Mouse (Mus musculus): ENCODE data around the gene Stk33.
"Not testable (repeated sequence)": the region's sequence is repeated elsewhere in the genome, so short reads cannot be mapped to it uniquely, and the experiment has no call there.

Stk33 gene

DNA sequence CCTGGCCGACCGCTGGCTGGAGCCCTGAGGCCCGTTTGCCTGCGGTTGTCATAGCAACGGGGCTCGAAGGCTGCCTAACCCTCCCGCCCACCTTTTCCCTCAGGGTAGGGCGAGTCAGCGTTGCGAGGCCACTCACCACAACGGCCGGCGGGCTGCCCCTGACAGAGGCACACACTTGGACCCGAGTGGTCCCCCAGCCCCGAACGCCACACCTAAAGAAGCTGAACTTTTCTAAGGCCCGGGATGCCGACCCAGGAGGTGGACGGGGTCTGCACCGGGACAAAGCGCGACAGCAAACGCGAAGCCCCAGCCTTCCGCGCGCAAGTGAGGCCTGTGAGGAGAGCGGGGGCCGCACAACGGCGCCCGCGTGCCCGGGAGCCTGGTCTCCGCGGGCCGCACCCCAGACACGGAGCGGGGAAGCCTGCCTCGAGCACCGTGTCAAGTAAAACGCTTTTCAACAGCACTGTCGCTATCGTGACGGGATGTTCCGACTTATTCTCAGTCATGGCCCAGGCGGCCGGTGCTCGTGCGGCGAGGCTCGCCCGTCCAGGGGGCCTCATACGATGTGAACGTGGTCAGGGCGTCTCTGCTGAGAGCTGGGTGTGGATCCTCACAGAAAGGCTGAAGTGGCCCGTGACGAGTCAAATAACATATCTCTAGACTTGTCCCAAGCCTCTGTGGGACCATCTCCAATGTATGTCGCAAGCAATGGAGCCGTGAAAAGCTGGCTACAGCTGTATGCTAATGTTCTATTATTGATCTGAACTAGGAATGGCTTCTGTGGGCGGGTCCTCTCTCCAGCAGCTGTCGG, at the start of gene Stk33:
Stk33 (minus strand) TSS at position 301 of the 811 bp plus-strand sequence.
- DNase-seq (ENCODE audit: low spot score) = peak; percentile 84

DNA sequence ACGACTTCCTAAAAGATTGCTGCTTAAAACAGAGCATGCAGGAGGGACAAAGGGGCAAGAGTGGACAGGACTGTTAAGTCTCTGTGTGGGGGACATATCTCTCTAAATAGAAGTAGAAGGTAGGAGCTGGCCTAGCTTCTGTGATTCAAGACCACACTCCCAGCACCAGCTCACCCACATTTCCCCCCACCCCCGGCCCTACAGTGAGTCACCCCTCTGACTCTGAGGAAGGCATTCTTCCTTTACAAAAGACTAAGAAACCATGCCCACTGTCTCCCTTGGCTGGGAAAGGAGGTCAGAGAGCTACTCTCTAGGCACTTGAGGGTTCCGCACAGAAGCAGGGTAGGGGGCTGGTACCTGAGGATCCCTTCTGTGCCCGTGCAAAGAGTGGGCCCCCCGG, 45.3 kb upstream of the Stk33 start:
- DNase-seq (ENCODE audit: low spot score) = no peak

GRCm38 (mm10) chr7:109480765-109481197, 41.9 kb upstream of the Stk33 start:
- peak; percentile 77 for DNase-seq (ENCODE audit: low spot score)

DNA sequence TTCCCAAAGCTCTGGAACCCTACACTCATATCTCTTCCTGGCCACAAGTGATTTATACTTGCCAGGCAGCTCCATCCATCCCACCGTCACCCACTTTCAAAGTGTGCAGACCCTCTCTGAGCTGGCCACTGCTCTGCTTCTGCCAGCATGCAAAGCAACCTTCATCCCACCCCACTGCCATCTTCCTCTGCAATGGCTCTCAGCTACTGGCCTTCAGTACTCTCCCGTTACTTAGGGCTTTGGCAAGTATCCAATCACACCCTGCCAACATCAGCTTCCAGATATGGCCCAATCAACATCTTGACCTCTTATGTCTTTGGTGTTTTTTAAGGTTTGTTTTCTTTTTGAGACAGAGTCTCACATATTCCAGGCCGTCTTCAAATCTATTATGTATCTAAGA, 39.0 kb upstream of the Stk33 start:
- no peak for DNase-seq (ENCODE audit: low spot score)

DNA sequence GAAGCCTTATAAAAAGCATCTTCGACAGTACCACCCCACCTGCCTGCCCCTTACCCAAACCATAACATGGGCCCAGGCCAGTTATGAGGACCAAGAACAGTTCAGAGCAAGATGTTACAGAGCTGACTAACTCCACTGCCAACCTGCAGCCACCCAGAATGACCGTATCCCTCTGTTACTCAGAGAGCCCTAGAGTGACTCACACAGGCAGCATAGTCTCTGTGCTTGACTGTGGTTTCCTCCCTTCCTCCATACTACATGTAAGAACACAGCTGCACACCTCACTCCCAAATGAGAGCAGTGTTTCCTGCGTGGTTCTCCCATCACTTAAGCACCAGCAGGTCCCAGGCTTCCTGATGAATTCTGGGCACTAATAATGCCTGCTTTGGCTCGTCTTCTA, 31.8 kb upstream of the Stk33 start:
- DNase-seq (ENCODE audit: low spot score) = no peak

DNA sequence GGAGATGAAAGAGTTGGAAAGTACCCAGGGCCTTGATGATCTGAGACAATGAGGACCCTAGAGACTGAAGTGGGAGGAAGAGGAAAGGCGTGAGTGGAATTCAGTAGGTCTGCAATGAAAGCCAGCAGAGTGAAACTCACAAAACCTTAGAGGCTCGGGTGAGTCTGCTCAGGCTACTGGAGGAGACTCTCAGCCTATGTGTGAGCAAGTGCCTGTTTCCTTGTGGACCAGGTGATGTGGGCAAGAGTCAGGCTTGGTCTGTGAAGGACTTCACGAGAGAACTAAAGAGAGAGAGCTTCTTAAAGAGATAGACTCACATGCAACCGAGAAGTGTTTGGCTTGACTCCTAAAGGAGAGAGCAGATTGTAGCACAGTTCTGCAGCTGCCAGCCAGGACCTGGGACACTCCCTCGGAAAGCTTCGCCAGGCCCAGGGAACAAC, 29.4 kb upstream of the Stk33 start:
- DNase-seq (ENCODE audit: low spot score) = no peak

DNA sequence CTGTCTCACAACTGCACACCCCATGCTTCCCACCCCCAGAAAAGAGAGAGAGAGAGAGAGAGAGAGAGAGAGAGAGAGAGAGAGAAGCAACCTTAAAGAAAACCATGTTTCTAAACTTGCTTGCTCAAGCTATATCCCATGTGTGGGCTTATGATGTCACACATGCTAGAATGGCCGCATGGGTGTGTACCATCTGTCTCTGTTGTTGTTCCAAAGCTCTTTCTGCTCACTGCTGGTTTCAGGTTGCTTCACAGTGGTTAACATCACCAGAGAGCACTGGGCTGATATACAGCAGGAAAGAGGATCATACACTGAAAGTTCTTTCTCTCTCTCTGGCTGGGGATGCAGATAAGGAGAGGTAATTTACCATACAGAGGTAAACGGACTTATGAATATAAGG, 28.7 kb upstream of the Stk33 start:
- no peak for DNase-seq (ENCODE audit: low spot score)

GRCm38 (mm10) chr7:109460698-109461097, 21.8 kb upstream of the Stk33 start:
- no peak for DNase-seq (ENCODE audit: low spot score)

- no peak for DNase-seq (ENCODE audit: low spot score)
Measured at GRCm38 (mm10) chr7:109456563-109456962, 17.7 kb upstream of the Stk33 start.

DNA sequence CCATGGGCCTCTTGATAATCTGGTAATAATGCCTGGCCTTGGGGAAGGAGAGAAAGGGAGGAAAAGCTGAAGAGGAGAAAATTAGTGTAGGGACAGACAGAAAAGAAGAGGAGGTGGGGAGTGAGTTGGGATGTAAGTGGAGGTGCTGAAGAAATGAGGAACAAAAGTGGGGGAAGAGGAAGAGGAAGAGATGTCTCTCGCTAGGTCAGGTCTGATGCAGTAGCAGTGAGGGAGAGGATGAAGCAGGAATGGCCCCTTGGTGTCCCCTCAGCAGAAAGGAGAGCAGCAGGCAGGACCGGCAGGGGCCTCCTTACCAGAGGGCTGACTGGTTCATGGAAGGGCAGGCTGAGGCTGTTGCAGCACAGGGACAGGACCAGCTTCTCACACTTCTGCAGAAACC, 16.9 kb upstream of the Stk33 start:
- no peak for DNase-seq (ENCODE audit: low spot score)

GRCm38 (mm10) chr7:109454856-109455255, 16.0 kb upstream of the Stk33 start:
- no peak for DNase-seq (ENCODE audit: low spot score)

DNA sequence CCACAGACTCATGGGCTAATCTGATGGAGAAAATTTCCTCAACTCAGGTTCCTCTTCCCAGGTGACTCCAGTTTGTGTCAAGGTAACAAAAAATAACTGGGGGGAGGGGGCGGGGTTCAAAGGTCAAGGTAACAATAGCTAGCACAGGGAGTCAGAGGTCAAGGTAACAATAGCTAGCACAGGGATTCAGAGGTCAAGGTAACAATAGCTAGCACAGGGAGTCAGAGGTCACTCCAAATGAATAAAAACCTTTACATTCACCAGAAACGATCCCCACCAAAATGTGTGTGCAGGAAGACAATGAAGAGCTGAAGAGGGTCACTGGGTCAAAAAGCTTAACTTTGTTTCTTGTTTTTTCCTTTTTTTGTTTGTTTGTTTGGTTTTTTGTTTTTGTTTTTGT, 9.2 kb upstream of the Stk33 start:
- no peak for DNase-seq (ENCODE audit: low spot score)

DNA sequence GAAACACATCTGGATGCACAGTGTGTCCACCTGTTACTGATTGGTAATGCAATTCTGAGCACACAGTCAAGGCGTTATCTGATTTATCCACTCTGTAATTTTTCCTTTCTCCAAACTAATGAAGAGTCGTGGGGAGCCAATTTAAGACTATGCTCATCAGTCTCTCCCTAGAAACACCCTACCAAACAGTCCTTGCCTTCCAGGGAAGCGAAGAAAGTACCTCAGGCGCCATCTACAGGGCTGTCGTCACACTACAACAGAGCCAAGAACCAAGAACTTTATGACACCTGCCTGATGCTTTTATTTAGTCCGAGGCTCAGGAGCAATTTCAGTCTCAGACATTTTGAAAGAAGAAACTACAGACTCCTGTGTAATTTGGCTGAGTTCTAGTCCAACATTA, 6.1 kb upstream of the Stk33 start:
- DNase-seq (ENCODE audit: low spot score) = peak; percentile 83

DNA sequence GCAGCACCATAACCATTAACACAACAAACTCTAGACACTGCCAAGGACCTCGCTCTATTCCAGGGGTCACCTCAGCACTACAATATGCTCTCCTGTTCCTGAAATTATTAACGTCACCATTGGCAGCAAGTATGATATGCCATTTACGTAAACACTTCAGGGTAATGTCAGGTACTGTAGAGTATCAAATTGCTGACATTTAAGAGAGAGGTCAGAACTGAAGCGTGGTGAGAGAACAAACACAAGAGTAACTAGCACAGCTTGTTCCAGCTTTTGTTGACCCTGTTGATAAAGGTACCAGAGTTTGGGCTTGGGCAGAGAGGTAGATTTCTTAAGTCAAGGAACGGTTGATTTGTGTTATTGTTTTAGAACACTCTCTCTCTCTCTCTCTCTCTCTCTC, 3.9 kb upstream of the Stk33 start:
- DNase-seq (ENCODE audit: low spot score) = no peak

- peak; percentile 47 for DNase-seq (ENCODE audit: low spot score)
Measured at GRCm38 (mm10) chr7:109440697-109441269, 1.9 kb upstream of the Stk33 start.

DNA sequence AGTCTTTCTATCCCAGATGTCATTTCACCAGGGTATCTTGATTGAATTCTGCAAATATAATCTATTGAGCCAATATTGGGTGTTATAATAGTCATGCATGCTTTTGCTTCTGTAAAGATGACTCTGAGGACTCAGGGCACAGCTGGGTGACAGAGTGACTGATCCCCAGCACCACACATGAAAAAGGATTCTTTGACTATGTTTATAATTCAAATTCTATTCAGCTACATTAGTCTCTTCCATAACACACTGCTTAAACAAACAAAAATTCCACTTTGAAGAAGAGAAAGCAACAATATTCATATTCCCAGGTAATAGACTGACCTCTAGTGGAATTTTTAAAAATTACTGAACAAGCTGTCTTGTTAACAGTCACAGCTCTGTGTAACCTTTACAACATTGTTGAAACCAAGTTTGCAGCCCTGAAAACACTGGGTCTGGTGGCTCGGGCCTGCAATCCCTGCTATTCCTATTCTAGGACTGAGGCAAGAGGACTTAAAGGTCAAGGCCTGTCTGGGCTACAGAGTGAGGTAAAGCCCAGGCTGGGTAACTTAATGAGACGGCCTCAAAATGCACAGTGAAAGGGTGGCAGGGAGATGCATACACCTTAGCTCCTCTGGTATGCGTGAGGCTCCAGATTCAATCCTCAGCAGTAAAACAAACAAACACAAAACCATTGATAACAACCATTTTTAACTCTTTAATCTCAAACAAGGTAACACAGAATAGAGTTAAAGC, 14.3 kb downstream of the Stk33 start:
- DNase-seq (ENCODE audit: low spot score) = peak; percentile 87

GRCm38 (mm10) chr7:109422803-109423202, 16.1 kb downstream of the Stk33 start:
- no peak for DNase-seq (ENCODE audit: low spot score)

DNA sequence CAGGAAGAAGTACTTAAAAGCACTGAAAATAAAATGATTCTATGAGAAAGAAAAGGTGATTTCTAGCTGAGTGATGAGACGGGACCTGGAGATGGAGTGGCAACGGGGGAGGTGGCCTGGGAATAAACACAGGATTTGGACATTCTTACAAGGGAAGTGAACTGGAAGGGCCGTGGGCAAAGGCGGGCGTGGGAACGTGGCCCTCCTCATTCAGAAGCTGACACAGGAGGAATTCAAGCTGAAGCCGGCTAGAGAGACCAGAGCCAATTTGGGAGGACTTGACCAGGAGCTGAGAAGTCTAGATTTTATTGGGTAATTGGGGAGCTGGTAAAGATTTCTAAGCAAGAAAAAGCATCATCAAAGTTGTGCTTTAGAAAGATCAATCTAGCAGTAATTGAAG, 33.4 kb downstream of the Stk33 start:
- DNase-seq (ENCODE audit: low spot score) = peak; percentile 54

GRCm38 (mm10) chr7:109399299-109399698, 39.6 kb downstream of the Stk33 start:
- no peak for DNase-seq (ENCODE audit: low spot score)

- DNase-seq (ENCODE audit: low spot score) = no peak
Measured at GRCm38 (mm10) chr7:109381131-109381530, 57.8 kb downstream of the Stk33 start.

DNA sequence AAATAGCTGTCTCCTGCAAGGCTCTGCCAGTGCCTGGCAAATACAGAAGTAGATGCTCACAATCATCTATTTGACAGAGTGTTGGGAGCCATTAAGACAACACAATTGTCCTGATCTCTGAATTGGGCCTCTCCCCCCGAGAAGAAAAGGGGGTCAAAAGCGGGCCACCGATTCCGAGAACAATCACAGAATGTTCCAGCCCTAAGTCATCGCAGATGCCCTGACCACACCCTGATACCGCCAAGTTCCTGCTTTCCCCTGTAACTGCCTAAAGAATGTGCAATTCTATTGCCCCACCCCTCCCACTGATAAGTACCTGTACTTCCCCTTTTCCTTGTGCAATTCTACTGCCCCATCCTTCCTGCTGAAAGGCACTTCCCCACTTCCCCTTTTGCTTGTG, 65.3 kb downstream of the Stk33 start:
- not testable (repeated sequence) for DNase-seq (ENCODE audit: low spot score)

DNA sequence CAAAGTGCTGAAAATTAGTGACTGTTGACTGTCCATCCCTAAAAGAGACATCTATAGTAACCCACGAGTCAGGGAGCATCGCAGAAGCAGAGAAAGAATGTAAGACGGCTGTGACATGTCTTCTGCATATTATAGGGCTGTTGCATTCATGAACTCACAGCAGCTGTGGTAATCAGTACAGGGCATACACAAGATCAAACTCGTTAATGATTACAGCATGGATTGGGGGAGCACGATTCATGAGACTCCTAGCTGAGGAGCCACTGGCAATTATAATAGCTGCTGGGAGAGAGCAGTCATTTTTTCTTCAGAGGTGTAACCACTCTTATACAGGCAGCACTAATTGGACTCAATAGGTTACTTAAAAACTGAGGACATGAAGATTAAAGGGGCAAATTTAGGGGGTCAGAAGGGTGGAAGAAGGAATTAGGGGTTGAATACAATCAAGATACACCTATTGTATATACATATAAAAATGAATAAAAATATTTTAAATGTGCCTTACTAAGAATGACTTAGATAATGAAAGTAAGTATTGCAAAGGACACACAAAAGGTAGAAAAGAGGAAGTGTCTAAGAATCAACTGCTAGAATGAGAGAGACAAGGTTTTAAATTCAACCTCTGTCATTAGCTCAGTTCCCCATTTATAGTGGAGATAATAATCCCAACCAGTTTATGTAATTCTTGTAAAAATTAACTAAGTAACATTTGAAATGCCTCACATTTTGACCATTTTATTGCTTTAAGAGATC, 80.3 kb downstream of the Stk33 start:
- DNase-seq (ENCODE audit: low spot score) = no peak
